Mouse (Mus musculus) retina, adult 2 months (tissue): Measurements from ENCODE around the gene Atxn3.
"Not testable (repeated sequence)": the region's sequence is repeated elsewhere in the genome, so short reads cannot be mapped to it uniquely, and the experiment has no call there.

Source experiments
- DNase-seq: peaks from one replicate; pipeline ENCODE4 v3.0.0-alpha.2; 2012; ENCODE audit warnings: low read depth, low spot score

Gene Atxn3

GRCm38 (mm10) chr12:101958556-101958955, 510 bp upstream of the Atxn3 start:
- no peak for DNase-seq

GRCm38 (mm10) chr12:101957079-101957941, 736 bp downstream of the Atxn3 start:
- no peak for DNase-seq

GRCm38 (mm10) chr12:101955821-101956220, 2.2 kb downstream of the Atxn3 start:
- DNase-seq, result not testable (repeated sequence)

- no peak for DNase-seq
Observed at GRCm38 (mm10) chr12:101948801-101949200, 9.2 kb downstream of the Atxn3 start.

GRCm38 (mm10) chr12:101947986-101948385, 10.1 kb downstream of the Atxn3 start:
- DNase-seq, result no peak

GRCm38 (mm10) chr12:101937572-101937971, 20.5 kb downstream of the Atxn3 start:
- DNase-seq, result no peak

GRCm38 (mm10) chr12:101935223-101935622, 22.8 kb downstream of the Atxn3 start:
- DNase-seq, result no peak

GRCm38 (mm10) chr12:101928423-101928822, 29.6 kb downstream of the Atxn3 start:
- DNase-seq, result no peak

- DNase-seq, result no peak
Observed at GRCm38 (mm10) chr12:101922313-101922712, 35.7 kb downstream of the Atxn3 start.

GRCm38 (mm10) chr12:101919847-101920246, 38.2 kb downstream of the Atxn3 start:
- no peak for DNase-seq

- no peak for DNase-seq
Observed at GRCm38 (mm10) chr12:101917165-101917564, 40.9 kb downstream of the Atxn3 start.

- peak; percentile 82 for DNase-seq
Observed at GRCm38 (mm10) chr12:101912626-101913490, 45.2 kb downstream of the Atxn3 start, which contains the start of gene Trip11. TSS of gene Trip11 (minus strand) at chr12:101913267.

- no peak for DNase-seq
Observed at GRCm38 (mm10) chr12:101911346-101911745, 46.7 kb downstream of the Atxn3 start.

- no peak for DNase-seq
Observed at GRCm38 (mm10) chr12:101910360-101910759, 47.7 kb downstream of the Atxn3 start.

- DNase-seq, result no peak
Observed at GRCm38 (mm10) chr12:101905817-101906216, 52.2 kb downstream of the Atxn3 start.

- DNase-seq, result no peak
Observed at GRCm38 (mm10) chr12:101904906-101905305, 53.1 kb downstream of the Atxn3 start.

GRCm38 (mm10) chr12:101904170-101904569, 53.9 kb downstream of the Atxn3 start:
- DNase-seq, result no peak

GRCm38 (mm10) chr12:101899671-101900245, 58.3 kb downstream of the Atxn3 start:
- DNase-seq, result no peak

GRCm38 (mm10) chr12:101898966-101899365, 59.1 kb downstream of the Atxn3 start:
- no peak for DNase-seq

- DNase-seq, result no peak
Observed at GRCm38 (mm10) chr12:101897113-101897512, 60.9 kb downstream of the Atxn3 start.

GRCm38 (mm10) chr12:101893296-101893695, 64.8 kb downstream of the Atxn3 start:
- no peak for DNase-seq

- DNase-seq, result no peak
Observed at GRCm38 (mm10) chr12:101892832-101893231, 65.2 kb downstream of the Atxn3 start.
